Mouse (Mus musculus): Measurements from ENCODE around the gene Nhsl1. TPM values are rescaled to one million over a fixed set of nuclear protein-coding genes. Genes with fewer than 3 reads are reported as not detected.

Nhsl1 gene
- total and polyA plus RNA-seq, 3 experiments = not detected

GRCm38 (mm10) chr10:18370475-18371286 is 51.9 kb downstream of the Nhsl1 start:
- TF ChIP-seq MYB (IDR thresholded peaks at IDR 0.05; ENCODE audit: low read depth, low read length) (no peak), RCOR1 (IDR thresholded peaks at IDR 0.05; ENCODE audit: low read depth, low read length) (no peak), RAD21 (IDR thresholded peaks at IDR 0.05; ENCODE audit: low read depth, low read length) (no peak), MAZ (IDR thresholded peaks at IDR 0.05; ENCODE audit: low read depth, low read length) (no peak), TBP (IDR thresholded peaks at IDR 0.05; ENCODE audit: low read depth, low read length) (no peak), POLR2AphosphoS2 (IDR thresholded peaks at IDR 0.05; ENCODE audit: low read length) (no peak), GABPA (IDR thresholded peaks at IDR 0.05; ENCODE audit: low read depth, low read length) (no peak), SMC3 (IDR thresholded peaks at IDR 0.05; ENCODE audit: low read depth, low read length) (no peak), ETS1 (IDR thresholded peaks at IDR 0.05; ENCODE audit: low read depth, low read length) (no peak), SIN3A (IDR thresholded peaks at IDR 0.05; ENCODE audit: low read length) (no peak), ZMIZ1 (IDR thresholded peaks at IDR 0.05; ENCODE audit: low read depth, low read length) (no peak)
- Histone ChIP-seq H3K9me3 (replicated peaks; ENCODE audit: insufficient read depth, low read length) (no peaks in the 10 kb centered on the region), H3K36me3 (ENCODE audit: control insufficient read depth in 1 of 2, insufficient read depth in 2 of 2, low read length in 2 of 2) (no peaks in the 10 kb centered on the region), H3K9ac (ENCODE audit: control insufficient read depth, low read depth, low read length, poor library complexity, severe bottlenecking) (no peak overlapping the region), H3K27ac (ENCODE audit: control insufficient read depth, low read depth, low read length) (no peak overlapping the region), H3K27me3 (ENCODE audit: control insufficient read depth in 1 of 2, insufficient read depth in 2 of 2, low read length in 2 of 2) (no peaks in the 10 kb centered on the region), H3K4me1 (ENCODE audit: control insufficient read depth in 1 of 2, insufficient read depth in 2 of 2, low read length in 2 of 2) (no peaks in the 10 kb centered on the region), H3K4me3 (ENCODE audit: control insufficient read depth in 1 of 2, insufficient read depth in 1 of 2, low read depth in 2 of 2, low read length in 2 of 2) (no peak overlapping the region), H3K79me2 (ENCODE audit: control insufficient read depth, insufficient read depth, low read length, poor library complexity) (no peaks in the 10 kb centered on the region)
- DNase-seq (ENCODE audit: low read depth, low spot score) = no peak

GRCm38 (mm10) chr10:18371866-18372265 is 53.1 kb downstream of the Nhsl1 start:
- H3K9ac ChIP-seq (ENCODE audit: control insufficient read depth, low read depth, low read length, poor library complexity, severe bottlenecking) = no peak overlapping the region
- no peak for DNase-seq (ENCODE audit: low read depth, low spot score)
- H3K4me3 ChIP-seq (ENCODE audit: control insufficient read depth in 1 of 2, insufficient read depth in 1 of 2, low read depth in 2 of 2, low read length in 2 of 2) = no peak overlapping the region
- no peaks in the 10 kb centered on the region for H3K36me3 ChIP-seq (ENCODE audit: control insufficient read depth in 1 of 2, insufficient read depth in 2 of 2, low read length in 2 of 2)
- TF ChIP-seq KAT2A (conservative IDR thresholded peaks at IDR 0.05; ENCODE audit: low read depth, low read length) (no peak), E2F4 (IDR thresholded peaks at IDR 0.05; ENCODE audit: borderline replicate concordance, low read depth, low read length) (no peak), SIN3A (IDR thresholded peaks at IDR 0.05; ENCODE audit: low read length) (no peak), MAZ (IDR thresholded peaks at IDR 0.05; ENCODE audit: low read depth, low read length) (no peak), MAX (IDR thresholded peaks at IDR 0.05; ENCODE audit: low read length) (no peak), NRF1 (IDR thresholded peaks at IDR 0.05; ENCODE audit: insufficient read depth, low read depth, low read length, poor library complexity, severe bottlenecking) (no peak), USF1 (IDR thresholded peaks at IDR 0.05; ENCODE audit: low read depth, low read length) (no peak), CTCF (IDR thresholded peaks at IDR 0.05 in 2 of 3, conservative IDR thresholded peaks at IDR 0.05 in 1 of 3; ENCODE audit: control insufficient read depth in 1 of 3, insufficient read depth in 1 of 3, low read depth in 2 of 3, low read length in 3 of 3, poor library complexity in 1 of 3, severe bottlenecking in 1 of 3) (no peak), SMC3 (IDR thresholded peaks at IDR 0.05; ENCODE audit: low read depth, low read length) (no peak), BHLHE40 (IDR thresholded peaks at IDR 0.05; ENCODE audit: borderline replicate concordance, low read depth, low read length) (no peak), POLR2AphosphoS2 (IDR thresholded peaks at IDR 0.05; ENCODE audit: low read length) (no peak), TCF12 (IDR thresholded peaks at IDR 0.05; ENCODE audit: low read depth, low read length) (no peak), CHD1 (IDR thresholded peaks at IDR 0.05; ENCODE audit: low read depth, low read length) (no peak), ETS1 (IDR thresholded peaks at IDR 0.05; ENCODE audit: low read depth, low read length) (no peak)
- no peak overlapping the region for H3K27ac ChIP-seq (ENCODE audit: control insufficient read depth, low read depth, low read length)
- H3K4me1 ChIP-seq (ENCODE audit: control insufficient read depth in 1 of 2, insufficient read depth in 2 of 2, low read length in 2 of 2) = no peaks in the 10 kb centered on the region
- H3K27me3 ChIP-seq (ENCODE audit: control insufficient read depth in 1 of 2, insufficient read depth in 2 of 2, low read length in 2 of 2) = no peaks in the 10 kb centered on the region
- H3K79me2 ChIP-seq (ENCODE audit: control insufficient read depth, insufficient read depth, low read length, poor library complexity) = no peaks in the 10 kb centered on the region
- H3K9me3 ChIP-seq (replicated peaks; ENCODE audit: insufficient read depth, low read length) = no peaks in the 10 kb centered on the region

Measured in MEL (cell line).